Mouse (Mus musculus): Measurements from ENCODE around the gene Rhot1.

- no peak for TF ChIP-seq POLR2A (IDR thresholded peaks at IDR 0.05; ENCODE audit: low read depth, low read length)
- no peak for TF ChIP-seq CTCF (IDR thresholded peaks at IDR 0.05; ENCODE audit: extremely low read depth, insufficient read depth, insufficient read length, insufficient replicate concordance)
Measured at GRCm38 (mm10) chr11:80315743-80316639, 107.2 kb downstream of the Rhot1 start.

Measured in spleen, adult 2 months (tissue).